Mouse (Mus musculus): ENCODE results near the gene Clybl. TPM values are rescaled to one million over a fixed set of nuclear protein-coding genes. Genes with fewer than 3 reads are reported as not detected.

The Clybl gene
- total and polyA plus RNA-seq, 2 experiments from 2014 or later, result 8.7 to 21.1 TPM

DNA sequence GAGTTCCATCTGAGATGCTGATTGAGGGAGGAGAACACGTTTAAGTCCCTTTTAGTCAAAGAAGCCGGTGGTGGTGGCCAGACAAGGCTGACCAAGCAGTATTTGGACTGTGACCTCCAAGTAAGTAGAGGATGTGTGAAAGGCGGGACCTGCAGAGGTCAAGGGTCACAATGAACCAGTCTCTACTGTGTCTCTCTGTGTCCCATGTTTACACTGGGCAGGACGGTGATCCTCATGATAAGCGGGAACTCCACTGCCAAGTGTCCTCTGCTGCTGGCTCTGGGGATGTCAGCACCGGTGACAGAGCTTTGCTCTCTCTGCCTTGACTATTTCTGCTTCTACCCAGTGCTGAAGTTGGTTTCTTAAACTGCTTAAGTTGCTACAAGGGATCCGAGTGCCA, 10.5 kb upstream of the Clybl start:
- Histone ChIP-seq H3K4me2 (ENCODE audit: low read depth, low read length, poor library complexity, severe bottlenecking) (no peak overlapping the region), H3K4me1 (ENCODE audit: insufficient read depth, low read length) (peaks cover 8% of the 10 kb centered on the region; the same call in 1 of the 2 replicates), H3K27me3 (ENCODE audit: insufficient read depth, low read length) (no peaks in the 10 kb centered on the region), H3K36me3 (ENCODE audit: insufficient read depth, low read length) (no peaks in the 10 kb centered on the region), H3K9ac (replicated peaks; ENCODE audit: low read length, poor library complexity, severe bottlenecking) (no peak overlapping the region), H3K9me3 (ENCODE audit: low read length) (no peaks in the 10 kb centered on the region), H3K27ac (ENCODE audit: low read depth, low read length) (no peak overlapping the region), H3K4me3 (ENCODE audit: low read depth, low read length) (no peak overlapping the region)
- DNase-seq (ENCODE audit: low spot score) (no peak), ATAC-seq (ENCODE audit: low FRiP score) (no peak; the same call in 1 of the 2 replicates)
- 89% methylated on average over 7 of the region's 7 CpGs for WGBS
- no peak for TF ChIP-seq CTCF (IDR thresholded peaks at IDR 0.05)

- Histone ChIP-seq H3K27me3 (ENCODE audit: insufficient read depth, low read length) (no peaks in the 10 kb centered on the region), H3K4me3 (ENCODE audit: low read depth, low read length) (no peak overlapping the region), H3K27ac (ENCODE audit: low read depth, low read length) (no peak overlapping the region), H3K4me2 (ENCODE audit: low read depth, low read length, poor library complexity, severe bottlenecking) (no peak overlapping the region), H3K9ac (replicated peaks; ENCODE audit: low read length, poor library complexity, severe bottlenecking) (no peak overlapping the region), H3K36me3 (ENCODE audit: insufficient read depth, low read length) (no peaks in the 10 kb centered on the region), H3K9me3 (ENCODE audit: low read length) (no peaks in the 10 kb centered on the region), H3K4me1 (ENCODE audit: insufficient read depth, low read length) (no peaks in the 10 kb centered on the region)
- DNase-seq (ENCODE audit: low spot score) (no peak), ATAC-seq (ENCODE audit: low FRiP score) (no peak)
- 49% methylated on average over 14 of the region's 14 CpGs for WGBS
- no peak for TF ChIP-seq CTCF (IDR thresholded peaks at IDR 0.05)
Measured at GRCm38 (mm10) chr14:122176263-122176798, 5.2 kb upstream of the Clybl start.

DNA sequence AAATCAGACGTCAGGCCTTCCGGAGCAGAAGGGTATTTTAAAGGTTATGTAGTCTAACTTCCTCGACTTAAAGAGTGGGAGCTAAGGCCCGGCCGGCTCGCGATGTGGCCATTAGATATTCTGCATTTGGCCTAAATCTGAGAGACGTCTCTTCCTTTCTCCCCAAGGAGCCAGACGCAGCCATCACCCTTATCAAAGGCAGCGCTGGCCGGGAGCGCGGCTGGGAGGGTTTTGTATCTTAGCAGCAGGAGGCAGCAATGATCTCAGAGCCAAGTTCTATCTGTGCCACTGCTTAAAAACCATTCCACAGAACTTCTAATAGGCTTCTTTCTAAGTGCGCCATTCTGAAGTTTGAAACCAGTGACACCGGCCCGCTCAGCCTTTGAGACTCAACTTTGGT, 2.2 kb upstream of the Clybl start:
- 42% methylated on average over 16 of the region's 16 CpGs for WGBS
- no peaks in the 10 kb centered on the region for H3K4me1 ChIP-seq (ENCODE audit: insufficient read depth, low read length)
- ATAC-seq (ENCODE audit: low FRiP score) (no peak), DNase-seq (ENCODE audit: low spot score) (peak; percentile 14)
- H3K9me3 ChIP-seq (ENCODE audit: low read length), result no peaks in the 10 kb centered on the region
- H3K36me3 ChIP-seq (ENCODE audit: insufficient read depth, low read length), result no peaks in the 10 kb centered on the region
- H3K27ac ChIP-seq (ENCODE audit: low read depth, low read length), result no peak overlapping the region
- H3K4me2 ChIP-seq (ENCODE audit: low read depth, low read length, poor library complexity, severe bottlenecking), result no peak overlapping the region
- no peak for TF ChIP-seq CTCF (IDR thresholded peaks at IDR 0.05)
- no peak overlapping the region for H3K4me3 ChIP-seq (ENCODE audit: low read depth, low read length)
- no peak overlapping the region for H3K9ac ChIP-seq (replicated peaks; ENCODE audit: low read length, poor library complexity, severe bottlenecking)
- H3K27me3 ChIP-seq (ENCODE audit: insufficient read depth, low read length), result no peaks in the 10 kb centered on the region

DNA sequence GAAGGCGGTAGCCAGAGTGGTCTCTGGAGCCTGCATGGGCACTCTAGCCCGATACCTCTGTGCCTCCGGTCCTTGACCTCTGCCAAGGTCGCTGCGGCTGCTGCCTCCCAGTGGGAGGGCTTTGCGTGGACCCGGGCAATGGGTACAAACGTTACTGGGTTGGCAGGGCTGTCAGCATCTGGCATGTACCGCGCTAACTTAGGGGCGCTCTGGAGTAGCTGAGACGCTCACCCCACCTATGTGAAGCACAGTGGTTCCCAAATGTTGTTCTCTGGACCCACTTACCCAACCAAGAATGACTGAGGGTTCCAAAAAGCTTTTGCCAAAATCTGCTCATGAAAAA, 282 bp downstream of the Clybl start:
- DNase-seq (ENCODE audit: low spot score) (peak; percentile 18), ATAC-seq (ENCODE audit: low FRiP score) (peak; percentile 55)
- Histone ChIP-seq H3K9ac (replicated peaks; ENCODE audit: low read length, poor library complexity, severe bottlenecking) (peak overlapping the region; percentile 67), H3K36me3 (ENCODE audit: insufficient read depth, low read length) (no peaks in the 10 kb centered on the region), H3K27me3 (ENCODE audit: insufficient read depth, low read length) (no peaks in the 10 kb centered on the region), H3K9me3 (ENCODE audit: low read length) (no peaks in the 10 kb centered on the region), H3K27ac (ENCODE audit: low read depth, low read length) (no peak overlapping the region), H3K4me2 (ENCODE audit: low read depth, low read length, poor library complexity, severe bottlenecking) (peak overlapping the region; percentile 73), H3K4me1 (ENCODE audit: insufficient read depth, low read length) (no peaks in the 10 kb centered on the region), H3K4me3 (ENCODE audit: low read depth, low read length) (peak overlapping the region; percentile 66)
- under 1% methylated on average over 12 of the region's 12 CpGs for WGBS
- peak; percentile 29; the same call in 1 of the 2 replicates for TF ChIP-seq CTCF (IDR thresholded peaks at IDR 0.05)

- H3K9ac ChIP-seq (replicated peaks; ENCODE audit: low read length, poor library complexity, severe bottlenecking), result no peak overlapping the region
Measured at GRCm38 (mm10) chr14:122182220-122182619, 716 bp downstream of the Clybl start.

GRCm38 (mm10) chr14:122183974-122184373, 2.5 kb downstream of the Clybl start:
- DNase-seq (ENCODE audit: low spot score) (no peak), ATAC-seq (ENCODE audit: low FRiP score) (no peak)
- Histone ChIP-seq H3K4me2 (ENCODE audit: low read depth, low read length, poor library complexity, severe bottlenecking) (no peak overlapping the region), H3K4me3 (ENCODE audit: low read depth, low read length) (no peak overlapping the region), H3K36me3 (ENCODE audit: insufficient read depth, low read length) (no peaks in the 10 kb centered on the region), H3K27me3 (ENCODE audit: insufficient read depth, low read length) (no peaks in the 10 kb centered on the region), H3K9me3 (ENCODE audit: low read length) (no peaks in the 10 kb centered on the region), H3K27ac (ENCODE audit: low read depth, low read length) (no peak overlapping the region), H3K9ac (replicated peaks; ENCODE audit: low read length, poor library complexity, severe bottlenecking) (no peak overlapping the region), H3K4me1 (ENCODE audit: insufficient read depth, low read length) (no peaks in the 10 kb centered on the region)
- 89% methylated on average over 11 of the region's 11 CpGs for WGBS
- TF ChIP-seq CTCF (IDR thresholded peaks at IDR 0.05), result no peak

More at GRCm38 (mm10) chr14:122182220-122182619, 716 bp downstream of the Clybl start:
- peak overlapping the region; percentile 66; the same call in 1 of the 2 replicates for H3K4me3 ChIP-seq (ENCODE audit: low read depth, low read length)
- H3K9me3 ChIP-seq (ENCODE audit: low read length), result no peaks in the 10 kb centered on the region
- H3K4me1 ChIP-seq (ENCODE audit: insufficient read depth, low read length), result no peaks in the 10 kb centered on the region
- WGBS, result 82% methylated on average over 6 of the region's 6 CpGs
- TF ChIP-seq CTCF (IDR thresholded peaks at IDR 0.05), result no peak
- H3K27me3 ChIP-seq (ENCODE audit: insufficient read depth, low read length), result no peaks in the 10 kb centered on the region
- DNase-seq (ENCODE audit: low spot score) (no peak), ATAC-seq (ENCODE audit: low FRiP score) (no peak)
- no peaks in the 10 kb centered on the region for H3K36me3 ChIP-seq (ENCODE audit: insufficient read depth, low read length)
- no peak overlapping the region for H3K27ac ChIP-seq (ENCODE audit: low read depth, low read length)
- peak overlapping the region; percentile 73 for H3K4me2 ChIP-seq (ENCODE audit: low read depth, low read length, poor library complexity, severe bottlenecking)

Measured in midbrain, postnatal 0 days (tissue).